Mouse (Mus musculus) midbrain, embryonic 14.5 days (tissue): Measurements from ENCODE around the gene Ssu72. TPM values are rescaled to one million over a fixed set of nuclear protein-coding genes. Genes with fewer than 3 reads are reported as not detected.
"Not testable (repeated sequence)": the region's sequence is repeated elsewhere in the genome, so short reads cannot be mapped to it uniquely, and the experiment has no call there.

ENCODE experiments used
- ATAC-seq: fragments of 200-750 bp; cut with Nextera tagmentation; 2 replicates; pipeline ENCODE4 v1.8.0; 2017; ENCODE audit warnings: moderate number of reproducible peaks, moderate library complexity; ENCODE audit not compliant: low FRiP score, low TSS enrichment
- DNase-seq: peaks from one replicate; pipeline ENCODE4 v3.0.0-alpha.2; 2015
- H3K27ac ChIP-seq: fragments of 300-500 bp; sonication (generic); replicated peaks from 2 replicates; pipeline ENCODE4 v1.5.1; 2014; ENCODE audit warnings: mild to moderate bottlenecking, low read depth, low read length, moderate library complexity
- H3K27me3 ChIP-seq: fragments of 300-500 bp; sonication (generic); 2 replicates; pipeline ENCODE4 v1.6.1; 2014; ENCODE audit warnings: low read length, control low read depth, mixed read lengths; ENCODE audit not compliant: control insufficient read depth, insufficient read depth
- H3K36me3 ChIP-seq: fragments of 300-500 bp; sonication (generic); 2 replicates; pipeline ENCODE4 v1.6.1; 2014; ENCODE audit warnings: low read length, control low read depth; ENCODE audit not compliant: control insufficient read depth, insufficient read depth
- H3K4me1 ChIP-seq: fragments of 300-500 bp; sonication (generic); 2 replicates; pipeline ENCODE4 v1.6.1; 2014; ENCODE audit warnings: mild to moderate bottlenecking, antibody characterized with exemption, low read length, control low read depth; ENCODE audit not compliant: control insufficient read depth, insufficient read depth
- H3K4me2 ChIP-seq: fragments of 300-500 bp; sonication (generic); 2 replicates; pipeline ENCODE4 v1.6.1; 2014; ENCODE audit warnings: mild to moderate bottlenecking, low read length, moderate library complexity
- H3K4me3 ChIP-seq: fragments of 300-500 bp; sonication (generic); replicated peaks from 2 replicates; pipeline ENCODE4 v1.5.1; 2014; ENCODE audit warnings: low read depth, low read length
- H3K9ac ChIP-seq: fragments of 300-500 bp; sonication (generic); replicated peaks from 2 replicates; pipeline ENCODE4 v1.6.1; 2014; ENCODE audit warnings: mild to moderate bottlenecking, low read length, moderate library complexity
- H3K9me3 ChIP-seq: fragments of 300-500 bp; sonication (generic); 2 replicates; pipeline ENCODE4 v1.6.1; 2016; ENCODE audit warnings: low read length, control low read depth, mixed read lengths; ENCODE audit not compliant: control insufficient read depth
- WGBS: fragments of 180-500 bp; shearing (Covaris S2); extraction: QIAGEN DNeasy Blood & Tissue Kit; methylation state at CpG from one replicate; pipeline ENCODE4 v1.1.7; 2014; 5-methylcytosine and 5-hydroxymethylcytosine counted together
- polyA plus RNA-seq: library from polyadenylated mRNA; unstranded; fragments of >200 nt; fragmentation: Nextera tagmentation; extraction: Ambion mirVana; gene quantifications from 2 replicates; pipeline ENCODE4 v1.2.1, GENCODE M21; 2014

The Ssu72 gene
- polyA plus RNA-seq, 1 experiment from 2014 or later: 162 TPM

DNA sequence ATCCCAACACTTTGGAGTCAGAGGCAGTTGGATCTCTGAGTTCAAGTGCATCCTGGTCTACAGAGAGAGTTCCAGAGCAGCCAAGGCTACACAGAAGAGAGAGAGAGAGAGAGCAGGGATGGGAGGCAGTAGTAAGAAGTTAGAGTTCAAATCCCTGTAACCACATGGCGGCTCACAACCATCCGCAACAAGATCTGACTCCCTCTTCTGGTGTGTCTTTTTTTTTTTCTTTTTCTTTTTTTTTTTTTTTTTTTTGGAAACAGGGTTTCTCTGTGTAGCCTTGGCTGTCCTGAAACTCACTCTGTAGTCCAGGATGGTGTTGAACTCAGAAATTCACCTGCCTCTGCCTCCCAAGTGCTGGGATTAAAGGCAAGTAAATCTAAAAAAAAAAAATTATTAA lies 32.5 kb upstream of the Ssu72 start:
- Histone ChIP-seq H3K4me2 (no peak overlapping the region), H3K36me3 (no peaks in the 10 kb centered on the region), H3K9ac (no peak overlapping the region), H3K9me3 (no peaks in the 10 kb centered on the region), H3K27ac (no peak overlapping the region), H3K4me3 (no peak overlapping the region), H3K4me1 (peaks cover 7% of the 10 kb centered on the region; the same call in 1 of the 2 replicates), H3K27me3 (no peaks in the 10 kb centered on the region)
- DNase-seq (no peak), ATAC-seq (no peak)
- WGBS: 69% methylated on average over 2 of the region's 2 CpGs

DNA sequence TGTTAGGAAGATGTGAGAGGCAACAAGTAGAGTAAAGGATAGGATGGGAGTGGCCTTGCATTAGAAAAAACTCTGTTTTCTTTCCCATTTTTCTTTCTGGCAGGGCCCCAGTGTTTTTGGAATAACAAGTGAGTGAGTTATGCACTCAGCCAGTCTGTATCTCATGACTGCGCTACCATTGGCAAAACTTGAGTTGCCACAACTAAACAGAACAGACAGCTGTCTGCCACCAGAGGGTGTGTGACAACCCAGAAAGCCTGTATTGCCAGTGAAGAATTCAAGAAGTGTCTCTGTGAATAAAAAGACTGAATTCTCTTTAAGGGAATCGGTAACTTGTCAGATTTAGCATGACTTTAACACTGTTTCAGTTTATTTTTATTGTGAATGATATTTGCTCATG lies 28.6 kb upstream of the Ssu72 start:
- Histone ChIP-seq H3K4me2 (no peak overlapping the region), H3K27ac (no peak overlapping the region), H3K4me1 (no peaks in the 10 kb centered on the region), H3K9ac (no peak overlapping the region), H3K4me3 (no peak overlapping the region), H3K36me3 (no peaks in the 10 kb centered on the region), H3K9me3 (no peaks in the 10 kb centered on the region), H3K27me3 (no peaks in the 10 kb centered on the region)
- WGBS: 87% methylated on average over 2 of the region's 2 CpGs
- DNase-seq (peak; percentile 23), ATAC-seq (no peak)

DNA sequence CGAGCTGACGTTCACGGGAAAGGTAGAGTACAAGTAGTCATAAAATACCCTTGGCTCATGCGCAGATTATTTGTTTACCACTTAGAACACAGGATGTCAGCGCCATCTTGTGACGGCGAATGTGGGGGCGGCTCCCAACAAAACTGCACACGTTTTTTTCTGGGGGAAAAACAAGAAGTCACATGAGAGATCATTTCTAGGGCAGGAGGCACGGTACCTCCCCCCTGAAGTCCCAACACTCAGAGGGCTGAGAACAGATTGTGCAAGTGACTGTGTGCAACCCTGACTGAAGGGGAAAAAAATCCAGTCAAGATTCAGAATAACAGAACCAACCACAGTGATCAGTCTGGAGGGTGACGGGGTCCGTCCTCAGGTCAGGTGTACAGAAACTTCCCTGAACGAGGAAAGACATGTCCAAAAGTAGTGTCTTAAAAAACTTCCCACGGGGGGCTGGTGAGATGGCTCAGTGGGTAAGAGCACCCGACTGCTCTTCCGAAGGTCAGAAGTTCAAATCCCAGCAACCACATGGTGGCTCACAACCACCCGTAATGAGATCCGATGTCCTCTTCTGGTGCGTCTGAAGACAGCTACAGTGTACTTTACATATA lies 20.8 kb upstream of the Ssu72 start:
- H3K4me3 ChIP-seq, H3K9ac ChIP-seq, H3K36me3 ChIP-seq, H3K27ac ChIP-seq, ATAC-seq, DNase-seq, H3K4me1 ChIP-seq, H3K27me3 ChIP-seq, H3K9me3 ChIP-seq, H3K4me2 ChIP-seq: not testable (repeated sequence)
- WGBS: 92% methylated on average over 15 of the region's 19 CpGs

DNA sequence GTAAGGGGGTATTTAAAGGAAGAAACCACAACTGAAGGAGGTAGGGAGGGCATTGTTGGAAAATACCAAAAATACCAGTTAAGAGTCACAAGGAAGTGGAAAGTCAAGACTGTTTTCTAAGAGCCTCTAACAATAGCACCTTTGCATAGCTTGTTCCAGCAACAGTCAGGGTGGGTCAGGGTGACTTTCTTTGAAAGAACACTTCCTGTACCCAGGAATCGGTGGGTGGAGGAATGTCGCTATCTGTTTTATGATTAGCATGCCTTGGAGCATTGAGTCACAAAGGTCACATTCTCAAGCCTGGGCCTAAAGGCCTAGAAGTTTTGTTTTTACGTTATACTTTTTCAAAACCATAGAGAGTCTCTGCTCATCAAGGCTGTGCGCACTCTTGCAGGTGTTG lies 16.8 kb upstream of the Ssu72 start:
- H3K4me3 ChIP-seq: not testable (repeated sequence)
- WGBS: 96% methylated on average over 4 of the region's 4 CpGs

DNA sequence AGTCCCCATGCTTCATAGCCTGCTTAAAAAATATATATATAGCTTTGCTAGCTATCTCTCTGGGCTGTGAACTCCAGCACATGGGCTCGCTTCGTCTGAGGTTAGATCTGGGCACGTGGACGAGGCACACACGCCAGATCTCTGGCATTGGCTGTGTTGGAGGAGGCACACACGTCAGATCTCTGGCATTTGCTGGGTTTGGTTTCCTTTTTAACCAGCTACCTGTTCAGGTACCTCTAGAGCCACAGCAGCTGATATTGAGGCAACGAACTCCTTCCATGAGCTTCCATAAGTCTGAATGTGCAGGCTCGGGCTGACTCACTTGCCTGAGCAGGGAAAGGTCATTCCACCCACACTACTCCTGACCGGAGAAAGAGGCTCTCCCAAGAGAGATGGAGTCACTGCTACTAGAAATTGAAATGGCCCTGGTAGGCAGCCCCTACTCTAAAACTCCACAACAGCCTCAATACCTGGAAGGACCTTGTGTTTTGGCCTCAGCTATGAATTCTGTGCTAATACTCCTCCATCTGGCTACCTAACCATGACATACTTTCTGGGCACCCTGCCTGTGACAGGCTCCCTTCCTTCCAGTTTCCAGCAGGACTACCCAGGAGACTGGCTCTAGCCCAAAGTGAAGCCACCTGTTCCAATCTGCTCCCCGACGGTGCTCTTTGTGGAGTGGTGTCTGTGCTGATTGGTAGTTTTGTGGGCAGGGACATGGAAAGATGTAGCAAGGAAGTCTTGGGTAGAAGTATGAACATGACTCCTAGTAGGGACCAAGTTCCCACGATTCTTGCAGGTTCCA lies 13.8 kb upstream of the Ssu72 start:
- Histone ChIP-seq H3K4me1 (peaks cover 7% of the 10 kb centered on the region), H3K27ac (no peak overlapping the region), H3K9me3 (no peaks in the 10 kb centered on the region), H3K4me2 (no peak overlapping the region), H3K4me3 (no peak overlapping the region), H3K27me3 (peaks cover 7% of the 10 kb centered on the region), H3K9ac (no peak overlapping the region), H3K36me3 (no peaks in the 10 kb centered on the region)
- ATAC-seq (no peak), DNase-seq (no peak)
- WGBS: 85% methylated on average over 12 of the region's 12 CpGs

More for the DNA sequence above, 16.8 kb upstream of the Ssu72 start:
- H3K4me2 ChIP-seq, ATAC-seq, H3K27ac ChIP-seq, H3K9ac ChIP-seq, H3K27me3 ChIP-seq, H3K4me1 ChIP-seq, H3K9me3 ChIP-seq, H3K36me3 ChIP-seq, DNase-seq: not testable (repeated sequence)

DNA sequence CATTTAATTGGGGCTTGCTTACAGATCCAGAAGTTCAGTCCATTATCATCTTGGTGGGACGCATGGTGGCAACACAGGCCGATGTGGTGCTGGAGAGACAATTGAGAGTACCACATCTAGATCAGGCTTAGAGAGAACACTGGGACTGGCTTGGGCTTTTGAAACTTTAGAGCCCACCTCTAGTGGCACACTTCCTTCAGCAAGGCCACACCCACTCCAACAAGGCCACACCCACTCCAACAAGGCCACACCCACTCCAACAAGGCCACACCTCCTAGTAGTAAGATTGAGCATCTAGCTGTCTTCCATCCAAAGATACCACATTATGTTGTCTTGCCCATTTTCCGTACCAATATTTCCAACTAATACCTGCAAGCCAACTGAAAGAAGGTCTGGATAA lies 12.2 kb upstream of the Ssu72 start:
- Histone ChIP-seq H3K9ac (no peak overlapping the region), H3K4me3 (no peak overlapping the region), H3K4me1 (peaks cover 15% of the 10 kb centered on the region), H3K27me3 (peaks cover 10% of the 10 kb centered on the region), H3K27ac (no peak overlapping the region), H3K4me2 (no peak overlapping the region), H3K36me3 (no peaks in the 10 kb centered on the region), H3K9me3 (no peaks in the 10 kb centered on the region)
- DNase-seq (no peak), ATAC-seq (no peak)
- whole genome bisulfite sequencing: 97% methylated on average over 3 of the region's 3 CpGs

DNA sequence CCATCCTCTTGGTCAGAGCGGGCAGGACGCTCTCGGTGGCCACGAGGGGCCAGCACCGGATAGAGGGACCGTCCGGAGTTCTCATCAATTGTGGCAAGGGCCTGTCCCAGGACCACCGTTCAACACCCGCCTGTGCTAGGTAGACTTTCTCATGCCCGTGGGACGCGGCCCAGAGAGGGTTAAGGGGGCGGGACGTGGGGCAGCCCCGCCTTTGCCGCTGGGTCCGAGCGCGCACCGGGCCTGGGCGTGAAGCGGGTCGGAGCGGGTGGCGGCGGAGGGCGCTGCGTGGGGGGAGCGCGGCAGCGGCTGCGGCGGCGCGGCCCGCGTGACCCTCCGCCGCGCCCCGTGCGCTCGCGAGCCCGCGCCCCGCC lies 10.5 kb upstream of the Ssu72 start, which contains the start of gene Fndc10:
Gene Fndc10, plus strand, starts transcription at position 232 of the 371 bp plus-strand sequence.
- WGBS: under 1% methylated on average over 33 of the region's 47 CpGs
- peak within 1 kb of the TSS; percentile 82 for H3K4me2 ChIP-seq

DNA sequence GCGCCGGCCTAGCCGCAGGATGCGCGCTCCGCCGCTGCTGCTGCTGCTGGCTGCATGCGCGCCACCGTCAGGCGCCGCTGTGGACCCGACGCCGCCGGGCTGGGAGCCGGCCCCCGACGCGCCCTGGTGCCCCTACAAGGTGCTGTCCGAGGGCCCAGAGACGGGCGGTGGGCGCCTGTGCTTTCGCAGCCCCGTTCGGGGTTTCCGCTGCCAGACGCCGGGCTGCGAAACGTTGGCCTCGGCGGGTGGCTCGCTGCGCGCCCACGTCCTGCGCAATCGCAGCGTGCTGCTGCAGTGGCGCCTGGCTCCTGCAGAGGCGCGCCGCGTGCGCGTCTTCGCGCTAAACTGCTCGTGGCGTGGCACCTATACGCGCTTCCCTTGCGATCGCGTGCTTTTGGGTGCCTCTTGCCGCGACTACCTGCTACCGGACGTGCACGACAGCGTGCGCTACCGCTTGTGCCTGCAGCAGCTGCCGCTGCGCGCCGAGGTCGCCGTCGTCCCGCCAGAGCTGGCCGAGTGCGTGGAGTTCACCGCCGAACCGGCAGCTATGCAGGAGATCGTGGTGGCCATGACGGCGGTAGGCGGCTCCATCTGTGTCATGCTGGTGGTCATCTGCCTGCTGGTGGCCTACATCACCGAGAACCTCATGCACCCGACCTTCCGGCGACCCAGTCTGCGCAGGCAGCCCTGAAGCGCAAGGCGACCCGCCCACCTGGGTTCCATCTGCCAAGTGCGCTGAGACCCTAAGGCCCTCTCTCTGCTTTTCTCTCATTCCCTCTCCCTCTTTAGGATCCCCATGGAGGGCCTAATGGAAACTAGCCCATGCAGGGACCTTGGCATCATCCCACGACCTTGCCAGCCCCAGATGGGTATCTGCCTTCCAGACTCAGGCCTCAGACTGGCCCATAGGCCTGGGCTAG lies 9.9 kb upstream of the Ssu72 start:
- Histone ChIP-seq H3K36me3 (no peaks in the 10 kb centered on the region), H3K27ac (peak overlapping the region; percentile 94), H3K4me2 (peak overlapping the region; percentile 82), H3K9me3 (no peaks in the 10 kb centered on the region), H3K27me3 (peaks cover 10% of the 10 kb centered on the region), H3K4me1 (peaks cover 15% of the 10 kb centered on the region), H3K9ac (peak overlapping the region; percentile 79), H3K4me3 (peak overlapping the region; percentile 64)
- WGBS: under 1% methylated on average over 92 of the region's 92 CpGs
- ATAC-seq: peak; percentile 80
- peak; percentile 90 for DNase-seq

More for the DNA sequence above, 10.5 kb upstream of the Ssu72 start, which contains the start of gene Fndc10:
- H3K36me3 ChIP-seq: no peaks in the 10 kb centered on the region
- H3K4me3 ChIP-seq: peak within 1 kb of the TSS; percentile 64
- H3K4me1 ChIP-seq: peaks cover 15% of the 10 kb centered on the region
- no peaks in the 10 kb centered on the region for H3K9me3 ChIP-seq
- H3K27ac ChIP-seq: peak within 1 kb of the TSS; percentile 94
- DNase-seq (peak; percentile 88), ATAC-seq (peak; percentile 82)
- H3K27me3 ChIP-seq: peaks cover 10% of the 10 kb centered on the region
- peak within 1 kb of the TSS; percentile 79 for H3K9ac ChIP-seq
